Mouse (Mus musculus) hindbrain, embryonic 14.5 days (tissue): ENCODE measurements around the gene Slc30a9. TPM values are rescaled to one million over a fixed set of nuclear protein-coding genes. Genes with fewer than 3 reads are reported as not detected.

ENCODE experiments used
- ATAC-seq: fragments of 200-750 bp; cut with Nextera tagmentation; 2 replicates; pipeline ENCODE4 v1.8.0; 2017; ENCODE audit warnings: moderate number of reproducible peaks, mild to moderate bottlenecking, moderate TSS enrichment, moderate library complexity; ENCODE audit not compliant: low FRiP score
- DNase-seq: peaks from one replicate; pipeline ENCODE4 v3.0.0-alpha.2; 2015; ENCODE audit warnings: low spot score
- H3K27ac ChIP-seq: fragments of 300-500 bp; sonication (generic); 2 replicates; pipeline ENCODE4 v1.5.1; 2014; ENCODE audit warnings: mild to moderate bottlenecking, moderate library complexity
- H3K27me3 ChIP-seq: fragments of 300-500 bp; sonication (generic); 2 replicates; pipeline ENCODE4 v1.6.1; 2014; ENCODE audit warnings: mild to moderate bottlenecking, low read length, mixed read lengths; ENCODE audit not compliant: control insufficient read depth, insufficient read depth
- H3K36me3 ChIP-seq: fragments of 300-500 bp; sonication (generic); replicated peaks from 2 replicates; pipeline ENCODE4 v1.6.1; 2014; ENCODE audit not compliant: control insufficient read depth, insufficient read depth
- H3K4me1 ChIP-seq: fragments of 300-500 bp; sonication (generic); replicated peaks from 2 replicates; pipeline ENCODE4 v1.6.1; 2014; ENCODE audit warnings: antibody characterized with exemption, low read length, mixed read lengths; ENCODE audit not compliant: control insufficient read depth, insufficient read depth
- H3K4me2 ChIP-seq: fragments of 300-500 bp; sonication (generic); replicated peaks from 2 replicates; pipeline ENCODE4 v1.6.1; 2014; ENCODE audit warnings: mild to moderate bottlenecking, moderate library complexity
- H3K4me3 ChIP-seq: fragments of 300-500 bp; sonication (generic); replicated peaks from 2 replicates; pipeline ENCODE4 v1.5.1; 2014; ENCODE audit warnings: mild to moderate bottlenecking, low read length
- H3K9ac ChIP-seq: fragments of 300-500 bp; sonication (generic); 2 replicates; pipeline ENCODE4 v1.6.1; 2014
- H3K9me3 ChIP-seq: fragments of 300-500 bp; sonication (generic); 2 replicates; pipeline ENCODE4 v1.6.1; 2016; ENCODE audit warnings: low read length; ENCODE audit not compliant: control insufficient read depth
- WGBS: fragments of 180-500 bp; shearing (Covaris S2); extraction: QIAGEN DNeasy Blood & Tissue Kit; methylation state at CpG from one replicate; pipeline ENCODE4 v1.1.7; 2014; 5-methylcytosine and 5-hydroxymethylcytosine counted together
- polyA plus RNA-seq: library from polyadenylated mRNA; unstranded; fragments of >200 nt; fragmentation: Nextera tagmentation; extraction: Ambion mirVana; gene quantifications from 2 replicates; pipeline ENCODE4 v1.2.1, GENCODE M21; 2014

Slc30a9 gene
- polyA plus RNA-seq, 1 experiment from 2014 or later: 183 TPM

DNA sequence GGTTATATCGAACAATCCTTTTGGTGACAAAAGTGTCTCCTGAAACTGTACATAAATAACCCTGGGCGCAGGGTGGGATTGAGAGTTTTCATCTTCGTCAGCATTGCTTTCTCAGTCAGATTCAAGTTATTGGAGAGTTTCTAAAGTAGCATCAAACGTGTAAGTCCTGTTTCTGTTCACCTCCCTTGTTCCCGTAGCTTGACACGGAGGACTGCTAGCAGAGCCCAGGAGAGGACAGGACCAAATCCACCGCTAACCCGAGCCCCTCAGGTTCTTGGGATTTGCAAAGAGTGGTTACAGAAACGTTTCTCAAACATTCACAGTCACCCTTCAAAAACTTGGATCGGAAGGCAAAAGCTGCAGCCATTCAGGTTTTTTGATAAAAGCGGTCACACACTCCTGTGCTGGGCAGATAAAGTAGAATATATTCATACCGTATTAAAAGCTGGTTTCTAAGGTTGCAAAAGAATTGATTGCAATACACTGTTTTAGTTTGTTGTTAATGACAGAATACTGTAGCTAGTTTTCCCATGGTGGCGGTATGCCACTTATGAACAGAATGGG, 986 bp downstream of the Slc30a9 start:
- H3K4me1 ChIP-seq: peaks cover 12% of the 10 kb centered on the region
- no peaks in the 10 kb centered on the region for H3K36me3 ChIP-seq
- H3K9me3 ChIP-seq: no peaks in the 10 kb centered on the region
- ATAC-seq (no peak), DNase-seq (no peak)
- no peaks in the 10 kb centered on the region for H3K27me3 ChIP-seq
- H3K9ac ChIP-seq: peak overlapping the region; percentile 73
- H3K27ac ChIP-seq: no peak overlapping the region
- peak overlapping the region; percentile 81 for H3K4me2 ChIP-seq
- WGBS: 38% methylated on average over 13 of the region's 13 CpGs
- peak overlapping the region; percentile 92 for H3K4me3 ChIP-seq

GRCm38 (mm10) chr5:67311811-67312521, 5.2 kb downstream of the Slc30a9 start:
- Histone ChIP-seq H3K27ac (peak overlapping the region; percentile 47; the same call in 1 of the 2 replicates), H3K4me2 (no peak overlapping the region), H3K9me3 (no peaks in the 10 kb centered on the region), H3K4me1 (peaks cover 12% of the 10 kb centered on the region), H3K9ac (no peak overlapping the region), H3K36me3 (peaks cover 8% of the 10 kb centered on the region; the same call in 1 of the 2 replicates), H3K4me3 (no peak overlapping the region), H3K27me3 (no peaks in the 10 kb centered on the region)
- WGBS: 61% methylated on average over 3 of the region's 3 CpGs
- ATAC-seq (no peak), DNase-seq (peak; percentile 29)

GRCm38 (mm10) chr5:67312522-67312851, 5.7 kb downstream of the Slc30a9 start:
- DNase-seq: no peak
- peaks cover 8% of the 10 kb centered on the region; the same call in 1 of the 2 replicates for H3K36me3 ChIP-seq
- ATAC-seq: no peak
- H3K4me2 ChIP-seq: no peak overlapping the region
- no peak overlapping the region for H3K27ac ChIP-seq
- no peaks in the 10 kb centered on the region for H3K27me3 ChIP-seq
- H3K9ac ChIP-seq: no peak overlapping the region
- WGBS: 97% methylated on average over 3 of the region's 3 CpGs
- no peaks in the 10 kb centered on the region for H3K9me3 ChIP-seq
- no peak overlapping the region for H3K4me3 ChIP-seq
- H3K4me1 ChIP-seq: peaks cover 12% of the 10 kb centered on the region

- Histone ChIP-seq H3K27me3 (no peaks in the 10 kb centered on the region), H3K4me2 (no peak overlapping the region), H3K9ac (no peak overlapping the region), H3K9me3 (no peaks in the 10 kb centered on the region), H3K4me3 (no peak overlapping the region), H3K27ac (no peak overlapping the region), H3K36me3 (peaks cover 14% of the 10 kb centered on the region; the same call in 1 of the 2 replicates), H3K4me1 (no peaks in the 10 kb centered on the region)
- ATAC-seq (no peak), DNase-seq (no peak)
- 86% methylated on average over 17 of the region's 17 CpGs for WGBS
Observed at GRCm38 (mm10) chr5:67321656-67322268, 15.0 kb downstream of the Slc30a9 start.

DNA sequence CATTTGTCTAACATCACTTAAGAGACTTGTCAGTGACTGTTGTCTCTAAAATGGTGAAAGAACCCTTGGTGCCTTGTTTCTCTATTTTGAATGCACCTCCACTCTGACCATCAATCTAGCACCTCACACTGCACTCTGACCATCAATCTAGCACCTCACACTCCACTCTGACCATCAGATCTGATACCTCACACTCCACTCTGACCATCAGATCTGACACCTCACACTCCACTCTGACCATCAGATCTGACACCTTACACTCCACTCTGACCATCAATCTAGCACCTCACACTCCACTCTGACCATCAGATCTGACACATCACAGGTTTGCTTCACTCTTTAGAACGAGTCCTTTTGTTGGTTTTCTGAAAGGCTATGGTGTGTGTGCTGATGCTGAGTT, 17.3 kb downstream of the Slc30a9 start:
- no peak for ATAC-seq
- Histone ChIP-seq H3K27me3 (no peaks in the 10 kb centered on the region), H3K9ac (no peak overlapping the region), H3K27ac (no peak overlapping the region), H3K36me3 (peaks cover 21% of the 10 kb centered on the region), H3K4me3 (no peak overlapping the region), H3K9me3 (no peaks in the 10 kb centered on the region), H3K4me2 (no peak overlapping the region), H3K4me1 (no peaks in the 10 kb centered on the region)
- WGBS: 68% methylated on average over 1 of the region's 1 CpGs
- no peak for DNase-seq

DNA sequence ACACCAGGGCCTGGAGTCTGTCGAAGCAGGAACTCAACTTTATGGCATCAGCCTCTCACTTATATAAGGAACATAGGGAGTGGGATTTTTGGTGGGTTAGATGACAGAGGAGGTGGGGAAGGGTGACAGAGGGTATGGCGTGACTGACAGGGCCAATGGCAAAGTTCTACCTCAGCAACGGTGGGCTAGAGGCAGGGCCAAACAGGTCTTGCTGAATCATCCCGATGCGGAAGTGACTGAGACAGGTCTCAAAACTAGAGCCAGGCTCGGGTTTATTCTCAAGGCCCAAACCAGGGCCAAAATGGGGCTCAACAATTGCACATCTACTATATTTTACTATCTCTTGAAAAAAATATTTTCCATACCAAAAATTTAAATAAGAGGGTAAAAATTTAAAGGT, 34.1 kb downstream of the Slc30a9 start:
- DNase-seq (no peak), ATAC-seq (no peak)
- H3K4me1 ChIP-seq: no peaks in the 10 kb centered on the region
- 87% methylated on average over 6 of the region's 6 CpGs for WGBS
- H3K4me2 ChIP-seq: no peak overlapping the region
- H3K27ac ChIP-seq: no peak overlapping the region
- H3K27me3 ChIP-seq: no peaks in the 10 kb centered on the region
- no peak overlapping the region for H3K9ac ChIP-seq
- H3K36me3 ChIP-seq: peaks cover 66% of the 10 kb centered on the region
- H3K9me3 ChIP-seq: no peaks in the 10 kb centered on the region
- H3K4me3 ChIP-seq: no peak overlapping the region

DNA sequence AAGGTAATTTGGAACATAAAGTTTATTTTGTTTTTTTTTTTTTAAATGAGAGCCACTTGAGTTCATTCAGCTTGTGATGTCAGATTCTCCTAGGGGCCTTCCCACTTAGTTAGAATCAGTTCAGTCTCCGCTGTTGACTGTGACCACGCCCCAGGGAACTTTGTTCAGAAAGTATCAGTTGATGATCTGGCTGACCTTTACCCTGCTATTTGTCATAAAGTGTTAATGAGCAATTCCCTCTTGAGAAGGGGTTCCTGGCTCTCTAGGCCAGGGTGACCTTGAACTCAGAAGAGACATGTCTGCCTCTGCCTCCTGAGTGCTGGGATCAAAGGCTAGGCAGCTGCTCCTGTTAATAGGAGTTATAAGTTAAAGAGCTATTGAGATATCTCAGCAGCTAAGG, 40.3 kb downstream of the Slc30a9 start:
- H3K4me2 ChIP-seq: no peak overlapping the region
- no peak overlapping the region for H3K9ac ChIP-seq
- ATAC-seq (no peak), DNase-seq (no peak)
- H3K27ac ChIP-seq: no peak overlapping the region
- H3K9me3 ChIP-seq: no peaks in the 10 kb centered on the region
- no peak overlapping the region for H3K4me3 ChIP-seq
- H3K4me1 ChIP-seq: no peaks in the 10 kb centered on the region
- H3K27me3 ChIP-seq: no peaks in the 10 kb centered on the region
- WGBS: 97% methylated on average over 2 of the region's 2 CpGs
- peaks cover 91% of the 10 kb centered on the region for H3K36me3 ChIP-seq

DNA sequence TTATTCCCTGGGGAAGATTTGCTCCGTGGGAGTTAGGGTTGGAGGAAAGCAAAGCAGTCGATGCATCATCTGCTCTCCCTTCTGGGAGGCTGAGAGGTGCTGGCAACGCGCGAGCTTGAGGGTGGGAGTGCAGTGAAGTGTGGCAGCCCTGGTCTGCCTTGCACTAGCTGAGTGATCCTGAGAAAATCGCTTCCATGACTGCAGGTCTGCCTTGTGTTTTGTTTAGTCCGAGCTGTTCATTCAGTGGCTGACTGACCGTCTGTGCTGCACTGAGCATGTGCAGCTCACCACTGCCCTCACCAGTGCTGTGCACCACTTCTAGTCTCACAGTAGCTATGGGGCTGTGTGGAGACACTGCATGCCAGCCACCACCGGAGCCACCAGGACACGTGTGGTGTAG, 42.2 kb downstream of the Slc30a9 start:
- 72% methylated on average over 10 of the region's 10 CpGs for WGBS
- no peak overlapping the region for H3K4me2 ChIP-seq
- no peaks in the 10 kb centered on the region for H3K27me3 ChIP-seq
- H3K4me1 ChIP-seq: no peaks in the 10 kb centered on the region
- DNase-seq (no peak), ATAC-seq (0 out of 2 replicates have a peak, but pooled peaks have one; percentile 24)
- H3K9ac ChIP-seq: no peak overlapping the region
- H3K36me3 ChIP-seq: peaks cover 91% of the 10 kb centered on the region
- H3K4me3 ChIP-seq: no peak overlapping the region
- no peak overlapping the region for H3K27ac ChIP-seq
- no peaks in the 10 kb centered on the region for H3K9me3 ChIP-seq

- Histone ChIP-seq H3K27ac (no peak overlapping the region), H3K4me2 (no peak overlapping the region), H3K4me1 (no peaks in the 10 kb centered on the region), H3K9me3 (no peaks in the 10 kb centered on the region), H3K9ac (no peak overlapping the region), H3K4me3 (no peak overlapping the region), H3K36me3 (no peaks in the 10 kb centered on the region; the same call in 1 of the 2 replicates), H3K27me3 (no peaks in the 10 kb centered on the region)
- ATAC-seq (no peak), DNase-seq (no peak)
- 94% methylated on average over 10 of the region's 10 CpGs for WGBS
Observed at GRCm38 (mm10) chr5:67362316-67362715, 55.6 kb downstream of the Slc30a9 start.
